Mouse (Mus musculus) right cerebral cortex, postnatal 25 days (tissue): ENCODE measurements around the gene Wdr91.

ENCODE experiments used
- DNase-seq: peaks from one replicate; pipeline ENCODE4 v3.0.0; 2022

Gene Wdr91

GRCm38 (mm10) chr6:34910371-34911219 lies at the start of gene Wdr91:
Gene Wdr91, minus strand, starts transcription at chr6:34910876.
- peak; percentile 91 for DNase-seq

- no peak for DNase-seq
Measured at GRCm38 (mm10) chr6:34959131-34959530, 48.5 kb upstream of the Wdr91 start.

GRCm38 (mm10) chr6:34955862-34956241 lies 45.2 kb upstream of the Wdr91 start:
- DNase-seq: no peak

GRCm38 (mm10) chr6:34954926-34955861 lies 44.5 kb upstream of the Wdr91 start:
- no peak for DNase-seq

- DNase-seq: no peak
Measured at GRCm38 (mm10) chr6:34951956-34952667, 41.4 kb upstream of the Wdr91 start.

- no peak for DNase-seq
Measured at GRCm38 (mm10) chr6:34951518-34951917, 40.8 kb upstream of the Wdr91 start.

- peak; percentile 6 for DNase-seq
Measured at GRCm38 (mm10) chr6:34948461-34948860, 37.8 kb upstream of the Wdr91 start.

- DNase-seq: no peak
Measured at GRCm38 (mm10) chr6:34946486-34947079, 35.9 kb upstream of the Wdr91 start.

- no peak for DNase-seq
Measured at GRCm38 (mm10) chr6:34943499-34943898, 32.8 kb upstream of the Wdr91 start.

- DNase-seq: no peak
Measured at GRCm38 (mm10) chr6:34942446-34942845, 31.8 kb upstream of the Wdr91 start.

- no peak for DNase-seq
Measured at GRCm38 (mm10) chr6:34941496-34941895, 30.8 kb upstream of the Wdr91 start.

- DNase-seq: no peak
Measured at GRCm38 (mm10) chr6:34939451-34939850, 28.8 kb upstream of the Wdr91 start.

GRCm38 (mm10) chr6:34938929-34939325 lies 28.3 kb upstream of the Wdr91 start:
- DNase-seq: no peak

GRCm38 (mm10) chr6:34938280-34938928 lies 27.7 kb upstream of the Wdr91 start:
- DNase-seq: no peak

- DNase-seq: no peak
Measured at GRCm38 (mm10) chr6:34936743-34937142, 26.1 kb upstream of the Wdr91 start.

- DNase-seq: no peak
Measured at GRCm38 (mm10) chr6:34932633-34933032, 22.0 kb upstream of the Wdr91 start.

GRCm38 (mm10) chr6:34927594-34927993 lies 16.9 kb upstream of the Wdr91 start:
- DNase-seq: no peak

- DNase-seq: peak; percentile 48
Measured at GRCm38 (mm10) chr6:34927156-34927555, 16.5 kb upstream of the Wdr91 start.

GRCm38 (mm10) chr6:34921941-34922340 lies 11.3 kb upstream of the Wdr91 start:
- DNase-seq: no peak

GRCm38 (mm10) chr6:34920631-34921030 lies 10.0 kb upstream of the Wdr91 start:
- DNase-seq: no peak

GRCm38 (mm10) chr6:34919956-34920355 lies 9.3 kb upstream of the Wdr91 start, which contains the start of gene Stra8:
Gene Stra8, plus strand, starts transcription at chr6:34920163.
- no peak for DNase-seq

- no peak for DNase-seq
Measured at GRCm38 (mm10) chr6:34919146-34919545, 8.5 kb upstream of the Wdr91 start.
